Mouse (Mus musculus) ES-Bruce4 (cell line): Measurements from ENCODE around the gene Bves.

Experiments used
- CTCF ChIP-seq: IDR thresholded peaks from one replicate; pipeline ENCODE4 v1.8.1; 2011; ENCODE audit warnings: low read depth, low read length
- EP300 ChIP-seq: IDR thresholded peaks from 2 replicates; pipeline ENCODE4 v1.6.1; 2011; ENCODE audit warnings: low read depth, low read length; ENCODE audit not compliant: insufficient read depth
- POLR2A ChIP-seq: IDR thresholded peaks from one replicate; pipeline ENCODE4 v1.8.1; 2011; ENCODE audit warnings: low read length; ENCODE audit not compliant: insufficient read depth

- TF ChIP-seq CTCF, result no peak
- TF ChIP-seq POLR2A, result no peak
- TF ChIP-seq EP300, result no peak
These were observed 45.0 kb upstream of the Bves start for GRCm38 (mm10) chr10:45290618-45291017.
